Mouse (Mus musculus) mouse embryonic stem cell (cell line): ENCODE results near the gene Kctd19.

Source experiments
- in situ Hi-C, 2 experiments: fragments of 300-500 bp; cut with MboI; formaldehyde crosslinking; loops; 1 replicate in 1 of 2; 3 replicates in 1 of 2; pipeline ENCODE4 v1.14.3; 2019 to 2020; ENCODE audit warnings: low sequenced_read_pairs in 2 of 2, low pct_unique_long_range_greater_than_20kb in 1 of 2, mixed read lengths in 1 of 2; ENCODE audit not compliant: unreplicated experiment in 1 of 2

Kctd19 gene

GRCm38 (mm10) chr8:105374513-105374966 lies 38.8 kb downstream of the Kctd19 start:
- in situ Hi-C loops: no loop called here

- in situ Hi-C loops: no loop called here
These were observed 40.3 kb downstream of the Kctd19 start, which contains the start of gene Plekhg4 for GRCm38 (mm10) chr8:105373032-105373431. Gene Plekhg4, plus strand, starts transcription at chr8:105373274.

- in situ Hi-C loops: no loop called here
These were observed 40.8 kb downstream of the Kctd19 start for GRCm38 (mm10) chr8:105372473-105372872.

DNA sequence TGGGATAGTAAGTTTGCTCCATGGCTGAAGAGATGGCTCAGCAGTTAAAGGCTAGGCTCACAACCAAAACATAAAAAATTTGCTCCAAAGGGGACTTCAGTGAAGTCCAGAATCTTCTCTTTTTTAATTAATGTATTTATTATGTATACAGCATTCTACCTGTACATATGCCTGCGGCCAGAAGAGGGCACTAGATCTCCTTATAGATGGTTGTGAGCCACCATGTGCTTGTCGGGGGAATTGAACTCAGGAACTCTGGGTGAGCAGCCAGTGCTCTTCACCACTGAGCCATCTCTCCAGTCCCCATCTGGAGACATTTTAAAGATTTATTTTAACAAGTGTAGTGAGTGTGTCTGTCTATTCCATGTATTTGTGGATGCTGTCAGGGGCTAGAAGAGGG lies 46.2 kb downstream of the Kctd19 start:
- in situ Hi-C loops: no loop called here

- in situ Hi-C loops: no loop called here
These were observed 51.3 kb downstream of the Kctd19 start for GRCm38 (mm10) chr8:105361751-105362702.

DNA sequence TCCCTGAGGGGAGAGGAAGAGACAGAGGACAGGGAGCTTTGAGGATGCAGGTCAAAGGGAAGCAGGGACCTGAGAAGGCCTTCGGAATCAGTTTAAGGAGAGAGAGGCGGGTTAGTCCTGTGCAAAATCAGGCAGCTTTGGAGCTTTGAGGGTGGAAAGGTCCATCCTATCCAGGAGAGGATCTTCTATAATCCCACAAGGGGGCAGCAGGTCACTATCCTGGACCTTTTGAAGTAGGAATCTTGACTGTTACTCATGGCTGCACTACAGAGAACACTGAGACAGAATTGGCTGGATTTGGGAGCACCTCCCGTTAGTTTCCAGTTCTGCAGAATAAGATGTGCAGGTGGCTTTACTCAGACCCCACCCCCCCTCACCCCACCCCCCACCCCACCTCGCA lies 53.7 kb downstream of the Kctd19 start:
- in situ Hi-C loops: no loop called here

GRCm38 (mm10) chr8:105359208-105359607 lies 54.1 kb downstream of the Kctd19 start:
- in situ Hi-C loops: no loop called here

GRCm38 (mm10) chr8:105356681-105357080 lies 56.6 kb downstream of the Kctd19 start:
- in situ Hi-C loops: no loop called here

- in situ Hi-C loops: no loop called here
These were observed 57.9 kb downstream of the Kctd19 start for GRCm38 (mm10) chr8:105355179-105356024.

DNA sequence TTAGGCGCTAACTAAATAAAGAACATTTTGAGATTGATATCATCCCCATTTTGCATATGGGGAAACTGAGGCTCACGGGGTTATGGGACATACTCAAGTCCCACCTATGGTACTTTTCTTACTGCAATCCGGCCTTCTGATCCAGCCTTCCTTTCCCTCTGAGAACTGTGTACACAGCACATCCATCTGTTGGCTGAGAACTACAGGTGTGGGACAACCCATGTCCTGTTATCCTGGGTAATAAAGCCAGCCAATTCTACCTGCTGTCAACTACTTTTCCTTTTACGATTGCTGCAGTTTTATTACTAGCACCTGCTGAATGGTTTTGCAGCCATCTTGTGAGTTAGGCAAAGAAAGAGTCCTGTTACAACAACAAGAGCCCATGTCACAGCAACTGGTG lies 58.8 kb downstream of the Kctd19 start:
- in situ Hi-C loops: no loop called here

DNA sequence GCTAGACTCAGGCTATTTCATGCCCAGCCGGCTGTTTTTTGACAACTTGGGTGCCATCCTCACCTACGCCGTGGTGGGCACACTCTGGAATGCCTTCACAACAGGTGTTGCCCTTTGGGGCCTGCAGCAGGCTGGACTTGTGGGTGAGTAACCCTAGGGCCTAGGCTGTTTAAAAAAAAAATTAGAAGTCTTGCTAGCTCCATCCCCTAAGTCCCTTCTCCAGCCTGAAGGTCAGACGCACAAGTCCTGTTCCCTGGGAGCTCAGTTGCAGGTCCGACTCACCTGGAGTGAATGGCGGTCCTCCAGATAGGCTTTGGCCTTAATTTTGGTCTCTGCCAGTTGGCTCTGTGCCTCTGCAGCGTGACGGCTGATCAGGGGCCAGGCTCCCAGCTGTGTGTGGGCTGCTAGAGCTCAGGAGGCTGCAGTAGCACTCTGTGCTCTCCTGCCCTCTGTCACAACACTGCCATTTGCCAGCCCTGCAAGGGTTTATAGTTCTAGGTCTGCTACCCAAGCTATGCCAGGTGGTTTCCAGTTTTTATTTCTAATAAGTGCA lies 59.6 kb downstream of the Kctd19 start:
- in situ Hi-C loops: no loop called here

DNA sequence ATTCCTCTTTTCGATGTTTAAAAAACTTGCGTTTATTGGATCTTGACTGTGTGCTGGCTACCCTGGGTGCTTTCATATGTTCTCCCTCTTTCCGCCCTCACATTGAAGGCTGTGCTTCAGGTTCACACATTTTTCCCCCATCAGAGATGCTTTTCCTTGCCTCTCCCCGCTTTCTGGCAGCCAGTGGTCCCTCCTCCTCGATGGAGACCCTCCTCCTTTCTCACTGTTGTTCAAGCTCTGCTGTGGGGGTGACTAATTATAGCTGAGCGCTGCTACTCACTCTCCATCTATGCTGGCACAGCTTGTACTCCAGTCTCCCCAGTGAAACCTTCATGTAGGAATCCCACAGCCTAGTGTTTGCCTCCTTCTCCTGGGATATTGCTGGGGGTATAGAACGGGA lies 63.1 kb downstream of the Kctd19 start:
- in situ Hi-C loops: no loop called here

GRCm38 (mm10) chr8:105349096-105349771 lies 64.1 kb downstream of the Kctd19 start:
- in situ Hi-C loops: no loop called here

DNA sequence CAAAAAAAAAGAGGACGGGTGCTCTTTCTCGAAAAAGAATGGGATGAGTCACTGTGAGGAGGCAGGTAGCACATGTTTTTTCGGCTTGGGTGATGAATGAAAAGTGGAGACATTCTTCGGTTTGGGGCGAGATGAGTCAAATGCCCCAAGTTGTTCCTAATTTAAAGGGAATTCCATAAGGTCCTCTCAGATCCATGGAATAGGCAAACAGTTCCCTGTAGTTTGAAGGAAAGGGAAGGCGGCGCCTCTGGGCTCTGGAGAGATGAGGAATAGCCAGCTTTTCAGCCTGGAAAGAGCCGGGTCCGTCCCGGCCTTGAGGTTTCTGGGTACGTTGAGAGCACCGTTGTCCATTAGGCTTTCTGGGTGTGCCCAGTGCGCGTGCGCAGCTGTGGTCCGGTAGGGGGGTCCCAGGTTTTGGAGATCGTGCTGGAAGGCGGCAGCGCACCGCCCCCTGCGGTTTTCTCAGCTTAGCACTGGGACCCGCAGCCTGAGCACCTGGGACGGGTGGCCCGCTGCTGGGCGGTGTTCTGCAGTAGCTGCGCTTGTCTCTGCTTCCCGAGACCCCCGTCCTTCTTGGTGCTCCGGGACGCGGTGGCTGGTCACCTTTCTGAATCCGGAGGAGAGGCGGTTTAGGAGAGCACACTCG lies 64.7 kb downstream of the Kctd19 start, which contains the start of gene Slc9a5:
Gene Slc9a5, plus strand, starts transcription at position 394 of the 646 bp plus-strand sequence.
- in situ Hi-C loops: no loop called here

DNA sequence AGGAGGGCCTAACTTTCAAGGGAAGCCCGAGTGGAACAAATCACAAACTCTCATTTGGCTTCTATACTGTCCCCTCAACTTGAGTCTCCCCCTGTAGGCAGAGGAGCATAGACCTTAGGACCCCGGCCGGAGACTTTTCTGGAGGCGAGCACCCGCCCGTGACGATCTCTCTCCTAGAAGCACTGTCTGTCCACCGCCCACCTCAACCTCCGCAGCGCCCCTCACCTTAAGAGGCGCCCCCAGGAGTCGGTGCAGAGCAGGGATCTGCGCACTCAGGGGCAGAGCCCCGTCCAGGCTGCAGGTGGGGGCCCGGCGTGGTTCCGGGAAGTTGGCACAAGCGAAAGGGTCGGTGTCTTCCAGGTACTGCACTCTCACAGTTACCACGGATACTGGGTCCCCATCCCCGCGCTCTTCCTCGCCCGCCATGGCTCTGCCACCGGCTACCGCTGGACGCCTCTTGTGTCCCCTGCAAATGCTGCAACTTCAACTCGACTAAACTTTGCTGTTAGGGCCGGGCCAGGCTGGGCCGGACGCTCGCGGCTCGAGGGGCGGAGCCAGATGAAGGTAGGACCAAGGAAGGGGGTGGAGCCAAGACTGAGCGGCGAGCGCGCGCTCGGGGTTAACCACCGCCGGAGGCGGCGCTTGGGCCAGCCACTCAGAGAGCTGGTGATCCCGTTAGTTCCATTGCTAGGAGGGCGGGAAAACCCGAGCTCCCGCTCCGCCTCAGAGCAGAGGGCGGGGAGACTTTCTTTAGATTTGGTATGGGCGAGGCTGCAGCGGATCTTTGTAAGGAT lies 65.7 kb downstream of the Kctd19 start, which contains the start of gene Fhod1:
Gene Fhod1, minus strand, starts transcription at position 526 of the 794 bp plus-strand sequence.
- in situ Hi-C loops: no loop called here

- in situ Hi-C loops: no loop called here
These were observed 66.5 kb downstream of the Kctd19 start for GRCm38 (mm10) chr8:105346611-105347427.
